Mouse (Mus musculus) hindlimb bud, embryonic 11.5 days (tissue): ENCODE results near the gene Ncln.

ENCODE experiments used
- DNase-seq: peaks from one replicate; pipeline ENCODE4 v3.0.0-alpha.2; 2012; ENCODE audit warnings: low read depth, low spot score; ENCODE audit errors: extremely low spot score

Gene Ncln

DNA sequence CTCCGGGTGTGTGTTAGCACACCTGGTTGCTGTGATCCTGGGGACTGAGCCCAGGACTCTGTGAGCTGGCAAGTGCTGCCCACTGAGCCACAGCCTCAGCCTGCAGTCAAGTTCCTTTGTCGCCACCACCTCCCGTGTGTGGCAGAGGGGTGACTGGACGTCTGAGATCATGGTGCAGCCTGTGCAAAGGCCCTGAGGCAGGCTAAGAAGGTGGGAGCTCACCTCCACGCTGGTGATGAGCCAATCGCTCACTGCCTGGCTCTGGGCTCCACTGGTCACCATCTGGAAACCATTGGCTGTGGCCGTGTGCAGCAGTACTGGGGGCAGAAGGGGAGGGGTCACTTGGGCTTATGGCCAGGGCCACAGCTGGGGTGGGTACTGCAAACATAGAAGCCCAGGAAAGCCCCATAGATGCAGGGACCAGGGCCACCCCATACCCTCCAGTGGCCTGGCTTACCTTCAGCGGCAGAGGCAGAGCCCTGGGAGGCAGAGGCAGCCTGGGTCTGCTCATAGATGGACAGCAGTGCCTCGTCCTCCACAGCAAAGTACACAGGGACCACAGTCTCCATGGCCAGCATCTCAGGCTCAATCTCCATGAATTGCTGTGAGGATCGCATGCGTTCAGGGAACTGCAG is 3.5 kb downstream of the Ncln start:
- DNase-seq, result no peak

DNA sequence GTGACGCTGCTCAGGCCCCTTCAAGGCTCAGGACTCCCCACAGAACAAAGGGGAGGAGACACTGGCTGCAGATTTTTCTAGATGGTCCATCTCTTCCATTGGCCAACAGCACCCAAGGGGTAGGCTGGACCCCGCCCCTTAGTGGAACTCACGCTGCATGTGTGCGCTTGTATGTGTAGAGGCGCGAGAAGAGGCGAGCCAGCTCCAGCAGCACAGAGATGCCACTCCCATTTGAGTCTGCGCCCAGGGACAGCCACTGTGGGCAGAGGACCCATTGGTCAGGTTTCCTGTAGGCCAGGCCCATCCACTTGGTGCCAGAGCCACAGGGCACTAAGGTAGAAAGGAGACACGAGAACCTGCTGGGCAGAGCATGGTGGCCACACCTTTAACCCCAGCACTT is 5.2 kb downstream of the Ncln start:
- no peak for DNase-seq

DNA sequence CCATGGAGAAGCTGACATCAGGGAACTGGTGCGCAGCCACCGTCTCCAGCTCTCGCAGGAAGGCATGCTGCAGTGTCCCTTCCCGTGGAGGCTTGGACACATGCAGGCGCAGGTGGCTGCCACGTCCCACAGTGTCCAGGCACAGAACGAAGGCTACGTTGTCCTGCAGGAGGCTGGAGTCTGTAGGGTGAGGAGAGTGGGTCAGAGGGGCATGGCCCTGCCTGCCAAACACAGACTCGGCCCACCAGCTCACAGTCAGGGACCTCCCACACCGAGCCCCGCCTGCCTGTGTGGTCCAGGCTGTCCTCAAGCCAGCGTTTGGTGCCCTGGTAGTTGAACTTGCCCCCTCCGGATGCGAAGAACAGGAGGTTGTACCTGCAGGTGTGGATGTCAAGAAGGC is 6.3 kb downstream of the Ncln start:
- DNase-seq, result no peak

DNA sequence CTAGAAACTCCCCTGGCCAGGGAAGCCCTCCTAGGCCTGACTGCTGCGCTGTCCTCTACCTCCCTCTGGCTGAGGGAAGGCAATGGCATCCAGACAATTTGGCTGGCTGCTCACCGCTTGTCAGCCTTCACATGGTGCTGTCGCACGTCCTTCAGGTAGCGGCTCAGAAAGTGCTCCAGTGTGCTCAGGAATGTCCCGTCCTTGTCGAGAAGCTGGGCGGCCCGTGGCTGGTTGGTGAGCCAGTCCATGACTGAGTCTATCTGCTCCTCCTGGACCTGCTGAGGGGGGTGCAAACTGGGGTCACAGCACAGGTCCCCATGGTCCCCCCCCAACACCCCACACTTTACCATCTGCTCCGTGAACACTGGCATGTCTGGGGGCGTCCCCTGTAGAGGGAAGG is 8.1 kb downstream of the Ncln start:
- no peak for DNase-seq

DNA sequence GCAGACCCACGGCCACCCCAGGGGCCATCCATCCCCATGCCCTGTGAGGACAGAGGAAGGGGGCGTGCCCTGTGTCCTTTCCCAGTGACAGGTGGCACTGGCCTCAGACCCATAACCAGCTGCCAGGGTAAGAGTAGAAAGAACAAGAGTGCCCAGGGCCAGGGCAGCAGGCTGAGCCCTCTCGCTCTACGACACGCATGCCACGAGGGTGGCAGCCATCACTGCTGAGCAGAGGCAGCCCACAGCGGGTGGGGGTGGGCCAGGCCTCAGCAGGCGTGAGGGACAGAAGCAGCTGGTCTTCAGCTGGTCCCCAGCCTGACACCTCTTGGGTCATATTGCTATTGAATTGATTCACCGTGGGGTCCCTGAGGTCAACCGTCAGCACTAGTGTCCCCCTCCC is 9.7 kb downstream of the Ncln start:
- no peak for DNase-seq

DNA sequence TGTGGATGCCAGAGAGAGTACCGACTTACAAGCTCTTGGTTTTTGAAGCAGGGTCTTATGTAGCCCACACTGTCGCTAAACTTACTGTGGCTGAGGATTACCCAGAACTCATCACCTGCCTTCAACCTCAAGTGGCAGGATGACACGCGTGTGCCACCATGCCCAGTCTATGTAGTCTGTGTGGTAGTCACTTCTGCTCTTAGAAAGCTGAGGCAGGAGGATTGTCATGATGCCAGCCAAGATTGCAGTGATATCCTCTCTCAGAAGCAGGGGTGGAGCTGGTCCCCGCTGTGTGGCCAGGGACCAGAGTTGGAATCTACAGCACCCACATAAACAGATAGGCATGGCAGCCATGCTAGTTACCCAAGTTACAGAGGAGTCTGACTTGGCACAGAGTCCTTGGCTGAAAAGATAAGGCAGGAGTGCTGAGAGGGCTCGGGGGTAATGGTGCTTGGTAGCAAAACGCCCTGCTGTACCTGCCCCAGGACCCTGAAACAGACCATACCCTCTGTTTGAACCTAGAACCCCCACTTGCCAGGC is 10.6 kb downstream of the Ncln start:
- no peak for DNase-seq

DNA sequence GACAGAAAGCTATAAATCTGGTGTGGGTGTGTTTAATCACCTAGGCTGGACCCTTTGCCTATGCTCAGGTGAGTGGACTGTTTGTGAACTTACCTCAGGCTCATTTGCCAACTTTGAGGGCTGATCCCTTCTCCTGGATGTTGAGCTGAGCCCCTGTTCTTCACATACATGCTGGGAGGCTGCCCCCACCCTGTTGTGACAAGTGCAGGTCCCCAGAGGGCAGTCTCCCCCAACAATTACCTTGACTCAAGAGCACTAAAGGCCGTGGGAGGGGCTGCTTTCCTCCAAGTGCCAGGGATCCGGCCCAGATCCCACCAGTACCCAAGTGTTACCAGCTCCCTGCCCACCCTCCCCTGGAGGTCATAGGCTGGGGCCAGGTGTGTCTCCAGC is 11.1 kb downstream of the Ncln start:
- no peak for DNase-seq

DNA sequence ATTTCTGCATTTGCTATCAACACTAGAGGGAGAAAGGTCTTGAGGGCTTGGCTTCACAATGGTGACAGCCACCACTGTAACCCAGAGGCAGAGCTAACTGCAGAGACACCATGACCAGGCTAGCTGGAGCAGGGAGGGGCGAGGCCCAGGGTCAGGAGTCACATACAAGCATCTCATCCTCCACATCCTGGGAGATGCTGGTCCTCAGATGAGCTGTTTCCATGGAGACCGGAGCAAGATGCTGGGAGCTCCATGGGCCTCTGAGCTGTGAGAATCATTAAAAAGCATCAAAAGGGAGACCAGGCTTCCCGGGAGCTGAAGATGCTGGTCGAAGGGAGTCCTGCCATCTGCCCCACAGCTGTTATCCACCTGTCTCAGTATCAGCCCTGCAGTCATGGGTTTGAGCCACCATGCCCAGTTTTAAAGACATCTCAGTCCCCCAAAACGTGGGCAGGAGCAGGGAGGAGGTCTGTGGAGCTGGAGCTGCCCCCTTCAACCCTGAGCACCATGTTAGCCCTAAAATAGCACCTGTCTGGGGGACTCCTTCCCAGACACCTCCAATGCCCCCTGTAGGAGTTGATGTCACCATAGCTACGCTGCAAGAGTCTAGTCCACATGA is 11.6 kb downstream of the Ncln start:
- no peak for DNase-seq

DNA sequence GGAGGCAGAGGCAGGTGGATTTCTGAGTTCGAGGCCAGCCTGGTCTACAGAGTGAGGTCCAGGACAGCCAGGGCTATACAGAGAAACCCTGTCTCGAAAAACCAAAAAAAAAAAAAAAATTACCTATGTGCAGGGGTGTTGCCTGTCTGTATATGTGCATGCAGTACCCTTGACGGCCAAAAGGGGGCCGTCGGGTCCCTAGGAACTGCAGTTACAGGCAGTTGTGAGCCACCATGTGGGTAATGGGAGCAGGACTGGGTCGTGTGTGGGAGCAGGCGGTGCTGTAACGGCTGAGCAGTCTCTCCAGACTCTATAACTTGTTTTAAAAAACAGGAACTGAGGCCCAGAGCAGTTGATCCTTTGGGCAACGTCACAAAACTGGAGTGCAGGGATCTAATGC is 12.2 kb downstream of the Ncln start:
- DNase-seq, result no peak

DNA sequence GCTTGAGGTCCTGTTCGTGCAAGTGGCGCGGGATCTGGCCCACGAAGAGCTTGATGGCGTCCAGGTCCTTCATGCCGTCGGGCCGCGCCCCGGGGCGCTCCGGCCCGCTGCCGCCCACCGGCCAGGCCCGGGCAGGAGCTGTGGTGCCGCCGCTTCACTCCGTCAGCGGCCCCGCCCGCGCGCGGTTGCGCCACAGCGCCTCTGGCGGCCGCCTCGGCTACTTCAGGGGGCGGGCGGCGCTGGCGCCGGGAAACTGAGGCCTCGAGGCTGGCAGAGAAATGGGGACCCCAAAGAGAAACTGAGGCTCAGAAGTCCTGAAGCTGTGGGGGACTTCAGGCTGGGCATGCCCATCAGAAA is 13.7 kb downstream of the Ncln start, which contains the start of gene Celf5:
Gene Celf5 (minus strand): TSS at position 177 of the 357 bp plus-strand sequence.
- DNase-seq, result no peak

DNA sequence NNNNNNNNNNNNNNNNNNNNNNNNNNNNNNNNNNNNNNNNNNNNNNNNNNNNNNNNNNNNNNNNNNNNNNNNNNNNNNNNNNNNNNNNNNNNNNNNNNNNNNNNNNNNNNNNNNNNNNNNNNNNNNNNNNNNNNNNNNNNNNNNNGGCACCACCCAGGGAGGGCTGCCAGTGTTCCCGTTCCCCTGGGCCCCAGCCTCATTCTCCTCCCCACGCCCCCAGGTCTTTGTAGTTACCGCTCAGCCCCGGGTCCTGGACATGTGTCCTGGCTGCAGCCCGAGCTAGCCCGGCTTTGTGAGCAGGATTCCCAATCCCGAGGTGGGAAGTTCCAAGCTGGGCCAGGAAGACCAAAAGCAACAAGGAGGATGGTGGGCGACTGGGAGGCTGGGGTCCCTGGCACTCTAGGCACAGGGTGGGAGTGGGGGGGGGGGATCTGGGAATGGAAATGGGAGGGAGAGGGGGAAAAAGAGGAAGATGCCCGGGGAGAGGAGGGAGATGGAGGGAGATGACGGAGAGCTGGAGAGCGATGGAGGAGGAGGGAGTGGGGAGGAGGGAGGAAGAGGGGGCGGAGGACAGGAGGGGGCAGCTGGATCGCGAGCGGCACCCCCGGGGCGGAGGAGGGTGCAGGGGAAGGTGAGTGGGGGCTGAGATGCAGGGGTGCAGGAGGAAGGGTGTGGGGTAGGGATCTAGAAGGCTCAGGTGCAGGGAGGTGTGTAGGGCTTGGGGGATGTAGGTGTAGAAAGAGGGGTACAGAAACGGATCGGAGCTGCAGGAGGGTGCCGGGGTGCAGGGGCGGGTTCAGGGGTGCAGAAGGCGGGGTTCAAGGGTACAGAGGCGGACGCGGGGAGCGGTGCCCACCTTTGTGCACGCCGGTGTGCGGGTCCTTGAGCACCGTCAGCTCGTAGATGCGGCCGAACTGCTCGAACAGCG is 14.3 kb downstream of the Ncln start:
- DNase-seq, result no peak

DNA sequence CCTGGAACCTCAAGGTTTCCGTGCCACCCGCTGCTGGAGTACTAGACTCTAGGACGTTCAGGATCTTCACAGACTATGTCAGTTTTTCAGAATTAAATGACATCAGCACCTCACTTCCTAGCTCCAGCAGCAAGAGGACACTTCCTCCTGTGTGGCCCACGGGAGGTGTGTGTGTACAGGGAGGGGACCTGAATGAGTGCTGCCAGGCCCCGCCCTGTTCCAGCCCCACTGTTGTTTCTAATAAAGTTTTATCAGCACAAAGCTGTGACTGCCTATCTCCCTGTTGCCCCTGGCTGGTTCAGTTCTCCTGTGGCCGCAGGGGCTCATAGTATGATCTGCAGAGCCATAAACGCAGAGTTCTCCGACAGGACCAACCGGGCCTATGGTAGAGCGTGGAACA is 21.7 kb downstream of the Ncln start:
- DNase-seq, result no peak

DNA sequence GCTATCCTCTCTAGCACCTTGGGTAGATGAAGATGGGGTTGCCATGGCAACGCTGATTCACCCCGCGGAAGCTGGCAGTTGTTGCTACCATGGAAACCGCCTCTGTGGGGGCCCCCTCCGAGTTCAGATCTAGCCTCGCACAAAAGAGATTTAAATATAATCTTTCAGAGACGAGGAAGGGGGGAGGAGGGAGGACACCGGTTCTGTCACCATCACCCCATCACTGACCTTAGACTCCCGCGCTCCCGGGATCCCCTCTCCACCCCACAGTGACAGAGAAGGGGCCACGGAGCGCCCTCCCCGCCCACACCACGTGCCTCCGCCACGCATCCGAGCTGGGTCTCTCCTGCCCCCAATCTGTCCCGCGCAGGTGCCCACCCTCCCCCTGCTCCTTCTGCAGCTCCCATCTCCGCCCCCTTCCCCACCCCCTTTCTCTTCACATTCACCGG is 23.2 kb downstream of the Ncln start:
- no peak for DNase-seq

DNA sequence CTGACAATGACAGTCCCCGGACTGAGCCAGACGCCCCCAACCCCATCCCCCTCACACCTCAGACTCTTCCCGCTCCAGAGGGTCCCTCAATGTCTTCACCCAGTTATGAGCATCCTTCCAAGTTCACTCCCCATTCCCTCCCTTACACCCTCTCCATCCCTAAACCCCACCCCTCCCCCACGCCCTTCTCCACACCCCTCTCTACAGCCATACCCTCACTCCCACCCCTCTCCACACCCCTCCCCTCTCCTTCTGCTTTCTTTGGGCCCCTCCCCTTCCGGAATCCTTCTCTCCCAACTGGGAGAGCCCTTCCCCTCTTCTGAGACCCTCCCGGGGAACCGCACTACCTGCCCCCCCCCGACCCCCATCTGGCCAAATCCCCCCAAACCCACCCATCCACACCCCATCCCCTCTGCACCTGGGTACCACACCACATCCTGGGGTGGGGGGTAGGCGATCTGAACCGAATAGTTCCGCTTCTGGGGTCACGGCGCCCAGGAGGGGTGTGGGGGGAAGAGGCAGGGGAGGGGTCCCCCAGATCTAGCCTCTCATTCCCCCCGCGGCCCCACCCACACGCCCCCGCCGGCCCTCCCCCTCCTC is 23.7 kb downstream of the Ncln start:
- DNase-seq, result no peak

DNA sequence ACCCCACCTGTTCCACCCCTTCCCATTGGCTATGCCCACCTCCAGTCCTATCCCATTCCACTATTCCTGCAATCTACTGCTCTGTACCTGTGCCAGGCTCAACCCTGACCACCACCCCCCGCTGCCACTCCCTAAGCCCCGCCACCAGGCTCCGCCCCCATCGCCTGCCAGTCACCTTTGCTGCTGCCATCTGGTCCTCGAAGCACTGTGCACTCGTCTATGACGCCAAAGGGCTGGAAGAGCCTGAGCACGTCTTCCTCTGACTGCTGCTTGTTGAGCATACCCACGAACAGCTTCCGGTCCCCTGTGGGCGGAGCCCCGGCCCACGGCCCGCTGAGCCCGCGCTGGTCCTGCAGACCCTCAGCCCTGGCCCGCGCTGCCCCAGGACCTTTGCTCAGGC is 25.7 kb downstream of the Ncln start:
- no peak for DNase-seq

DNA sequence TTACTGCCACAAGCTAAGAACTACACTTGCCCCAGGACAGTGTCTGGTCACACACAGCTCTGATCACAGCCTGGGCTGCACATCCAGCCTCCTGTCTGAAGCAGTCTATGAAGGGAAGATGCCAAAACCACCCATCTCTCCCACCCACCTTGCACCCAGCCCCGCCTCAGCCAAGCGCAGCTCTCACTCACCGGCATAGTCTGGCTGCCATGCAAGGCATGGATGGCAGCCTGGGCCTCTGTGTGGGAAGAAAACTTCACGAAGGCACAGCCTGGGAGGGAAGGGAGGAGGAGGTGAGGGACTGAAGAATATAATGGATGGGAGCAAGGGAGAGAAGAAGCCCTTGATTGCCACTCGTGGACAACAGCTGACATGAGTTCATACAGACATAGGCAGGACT is 26.9 kb downstream of the Ncln start:
- DNase-seq, result no peak

DNA sequence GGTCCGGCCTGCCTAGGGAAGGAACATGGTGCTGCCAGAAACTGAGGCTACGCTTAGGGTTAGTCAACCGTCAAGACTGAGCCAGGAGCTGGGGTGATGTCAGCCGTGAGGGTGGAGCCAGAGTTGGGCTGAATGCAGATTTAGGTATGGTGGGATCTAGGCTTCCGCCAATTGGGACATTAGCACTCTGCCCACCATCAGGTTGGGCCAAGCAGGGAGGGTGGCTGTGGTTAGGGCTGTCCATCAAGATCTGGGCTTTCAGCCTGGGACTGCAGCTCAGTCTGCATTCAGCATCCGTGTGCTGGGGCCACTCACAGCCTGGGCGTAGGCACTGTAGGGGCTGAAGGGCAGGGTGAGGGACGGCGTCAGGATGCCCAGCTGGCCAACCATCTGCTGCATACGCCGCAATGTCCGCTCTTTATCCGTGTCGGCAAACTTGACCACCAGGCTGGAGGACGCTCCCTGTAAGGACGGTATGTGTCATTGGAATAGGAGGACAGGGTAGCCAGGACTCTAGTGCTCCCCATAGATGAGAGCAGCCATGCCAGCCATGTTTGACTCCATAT is 28.4 kb downstream of the Ncln start:
- DNase-seq, result no peak

DNA sequence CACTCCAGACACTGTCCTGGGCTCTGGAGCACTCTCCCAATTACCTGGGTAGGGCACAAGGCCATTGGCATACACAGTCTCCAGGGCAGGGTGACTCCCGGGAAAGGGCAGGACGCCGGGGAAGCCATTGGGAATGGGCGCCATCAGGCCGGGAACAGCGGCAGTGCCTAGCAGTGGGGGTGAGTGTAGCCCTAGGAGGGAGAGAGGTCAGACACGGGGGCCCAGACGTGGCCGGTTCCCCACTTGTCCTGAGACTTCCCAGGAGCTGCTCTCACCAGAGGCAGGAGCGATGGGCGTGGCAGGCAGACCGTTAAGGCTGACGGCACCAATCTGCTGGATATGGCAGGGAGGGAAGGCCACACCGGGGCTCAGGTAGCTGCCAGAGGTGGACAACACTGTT is 29.3 kb downstream of the Ncln start:
- DNase-seq, result no peak

DNA sequence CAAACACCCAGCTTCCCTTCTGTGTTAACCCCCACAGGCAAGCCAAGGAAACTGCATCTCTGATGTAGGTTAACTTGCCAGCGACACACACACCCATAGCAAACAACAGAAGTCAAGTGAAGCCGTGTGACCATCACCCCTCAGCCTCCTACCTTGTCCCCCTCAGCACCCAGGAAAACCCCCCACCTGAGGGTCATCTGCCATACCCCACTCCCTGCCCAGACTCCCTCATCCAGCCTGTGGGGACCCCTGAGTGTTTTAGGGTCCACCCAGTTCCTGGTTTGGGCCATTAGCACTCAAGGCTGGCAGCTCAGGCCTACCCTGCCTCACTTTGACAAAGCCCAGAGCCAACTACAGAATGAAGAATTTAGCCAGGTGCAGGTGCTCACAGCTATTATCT is 30.1 kb downstream of the Ncln start:
- DNase-seq, result no peak

DNA sequence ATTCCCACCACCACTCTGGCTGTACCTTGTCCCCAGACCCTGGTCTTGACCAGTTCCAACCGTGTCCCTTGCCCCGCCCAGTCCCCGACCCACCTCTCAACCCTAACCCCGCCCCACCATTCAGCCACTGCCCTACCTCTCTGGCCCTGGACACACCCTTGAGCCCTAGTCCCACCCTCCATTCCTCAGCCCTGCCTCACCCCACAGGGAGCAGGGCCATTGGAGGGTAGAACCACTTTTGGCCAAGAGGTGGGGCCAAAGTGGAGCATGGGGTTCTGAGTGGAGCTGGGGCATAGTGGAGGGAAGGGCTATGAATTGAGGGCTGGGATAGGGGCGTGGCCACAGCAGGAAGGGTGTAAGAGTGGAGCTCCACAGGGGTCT is 30.9 kb downstream of the Ncln start:
- no peak for DNase-seq
